Mouse (Mus musculus) heart, postnatal 36 days (tissue): ENCODE results near the gene Rhot2. TPM values are rescaled to one million over a fixed set of nuclear protein-coding genes. Genes with fewer than 3 reads are reported as not detected.
"Not testable (repeated sequence)": the region's sequence is repeated elsewhere in the genome, so short reads cannot be mapped to it uniquely, and the experiment has no call there.

Experiments
- DNase-seq, 2 experiments: peaks; one replicate each; pipeline ENCODE4 v3.0.0; 2021 to 2022
- intact Hi-C: fragments of 180-260 bp; cut with DNase I; formaldehyde crosslinking; loops from one replicate; pipeline ENCODE4 v1.15.1; 2025
- microRNA-seq, 2 experiments: library from miRNA; unstranded; fragments of <30 nt; microRNA quantifications; one replicate each; pipeline ENCODE4 v1.2.0; 2021; ENCODE audit warnings: borderline number of aligned reads in 2 of 2
- total RNA-seq, 2 experiments: library from RNA; stranded (reverse); gene quantifications; 2 replicates each; pipeline ENCODE4 v1.2.3; 2021

Rhot2 gene
- total RNA-seq, 2 experiments from 2014 or later: 110 to 115 TPM

GRCm38 (mm10) chr17:25808028-25808427 lies 36.6 kb downstream of the Rhot2 start:
- DNase-seq: no peak
- intact Hi-C loops: no loop called here

DNA sequence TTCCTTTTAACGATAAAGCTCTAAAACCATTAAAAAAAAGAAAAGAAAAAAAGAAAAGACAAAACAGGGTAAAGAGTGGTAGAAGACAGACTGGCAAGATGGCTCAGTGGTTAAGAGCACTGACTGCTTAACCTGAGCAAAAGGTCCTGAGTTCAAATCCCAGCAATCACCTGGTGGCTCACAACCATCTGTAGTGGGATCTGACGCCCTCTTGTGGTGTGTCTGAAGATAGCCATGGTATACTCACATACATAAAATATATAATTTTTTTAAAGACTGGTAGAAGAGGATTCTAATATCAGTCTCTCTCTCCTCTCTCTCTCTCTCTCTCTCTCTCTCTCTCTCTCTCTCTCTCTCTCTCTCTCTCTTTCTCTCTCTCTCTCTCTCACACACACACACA lies 37.2 kb downstream of the Rhot2 start:
- intact Hi-C loops, DNase-seq: not testable (repeated sequence)

DNA sequence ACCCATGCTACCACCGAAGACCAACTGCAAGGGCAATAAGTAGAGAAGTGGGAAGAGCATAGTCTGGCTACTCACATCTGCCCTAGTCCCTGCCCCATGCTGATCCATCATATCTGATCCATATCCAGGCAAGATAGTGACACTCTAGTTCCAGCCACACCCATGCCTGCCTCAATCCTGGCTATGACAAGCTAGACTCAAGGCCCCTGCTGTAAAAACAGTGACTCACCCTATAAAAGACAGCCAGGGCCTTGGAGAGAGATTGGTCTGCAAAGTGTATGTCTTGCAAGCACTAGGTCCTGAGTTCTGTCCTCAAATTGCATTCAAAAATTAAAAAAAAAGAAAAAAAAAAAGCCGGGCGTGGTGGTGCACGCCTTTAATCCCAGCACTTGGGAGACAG lies 38.1 kb downstream of the Rhot2 start:
- DNase-seq: no peak
- intact Hi-C loops: no loop called here

DNA sequence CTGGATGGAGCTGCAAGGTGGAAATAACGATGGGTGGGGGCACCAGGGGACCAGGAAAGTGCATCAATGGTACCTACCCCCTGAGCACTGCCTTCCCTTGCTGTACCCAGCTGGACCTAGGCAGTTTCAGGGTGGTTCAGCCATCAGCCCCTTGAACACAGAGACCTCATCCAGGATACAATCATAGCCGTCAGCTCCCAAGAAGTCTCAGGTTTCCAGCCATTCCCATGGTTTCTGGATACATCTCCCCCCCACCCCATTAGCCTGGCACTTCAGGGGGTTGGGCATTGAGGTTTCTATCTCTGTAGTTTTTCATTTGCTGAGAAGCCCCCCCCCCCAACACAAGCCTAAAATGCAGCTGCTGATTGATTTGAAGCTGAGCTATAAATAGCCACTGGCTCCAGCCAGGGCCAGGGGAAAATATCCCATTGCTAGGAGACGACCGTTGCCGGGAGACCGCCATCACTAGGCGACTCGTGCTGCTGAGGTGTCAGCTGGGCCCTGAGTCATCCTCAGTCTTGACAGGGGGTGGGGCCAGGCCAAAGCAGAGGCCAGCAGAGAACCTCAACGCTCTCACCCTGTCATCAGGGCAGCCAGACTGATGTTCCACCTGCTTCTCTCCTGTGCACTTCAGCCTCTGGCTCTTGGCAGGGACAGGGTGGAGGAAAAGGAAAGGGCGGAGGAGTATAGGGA lies 41.7 kb downstream of the Rhot2 start:
- intact Hi-C loops: loop anchor here (5.0 kb wide), 1 partner anchor 326 kb away; no protein-coding TSS in a partner anchor
- DNase-seq: peak; percentile 39 to 50

GRCm38 (mm10) chr17:25801029-25801428 lies 43.6 kb downstream of the Rhot2 start:
- peak; percentile 68 to 69 for DNase-seq
- intact Hi-C loops: loop anchor here (1.0 to 5.0 kb wide), 3 partner anchors 28 to 324 kb away; partner anchors contain the start of gene Narfl

DNA sequence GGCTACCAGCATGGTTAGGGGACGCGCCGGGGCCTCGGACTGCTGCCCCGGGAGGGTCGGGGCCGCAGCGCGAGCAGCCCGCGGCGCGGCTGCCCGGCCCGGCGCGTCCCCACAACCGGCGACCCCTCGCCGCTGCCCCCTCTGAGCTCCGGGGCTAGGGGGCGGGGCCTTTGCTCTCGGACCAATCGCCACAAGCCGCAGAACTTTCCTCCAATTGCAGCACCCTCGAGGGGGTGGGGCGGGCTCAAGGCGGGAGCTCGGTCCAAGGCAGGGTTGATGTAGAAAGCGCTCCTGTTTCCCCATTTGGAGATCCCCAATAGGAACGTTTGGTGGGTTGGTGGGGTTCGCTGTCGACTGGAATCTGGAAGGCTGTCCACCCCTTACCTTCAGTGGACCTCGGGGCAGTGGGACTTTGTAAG lies 47.7 kb downstream of the Rhot2 start, which contains the start of gene Metrn:
Gene Metrn (minus strand): TSS at position 186 of the 419 bp plus-strand sequence.
- intact Hi-C loops: loop anchor here (1.0 kb wide), 1 partner anchor 24 kb away; the partner anchor contains the start of gene Narfl
- peak; percentile 85 for DNase-seq

- intact Hi-C loops: loop anchor here (1.0 kb wide), 1 partner anchor 23 kb away; the partner anchor contains the start of gene Narfl
- DNase-seq: peak; percentile 46 to 53
These were observed 48.4 kb downstream of the Rhot2 start for GRCm38 (mm10) chr17:25796211-25796771.

- no peak for DNase-seq
- intact Hi-C loops: loop anchor here (1.0 kb wide), 1 partner anchor 22 kb away; the partner anchor contains the start of gene Narfl
These were observed 49.0 kb downstream of the Rhot2 start, which contains the start of gene AC134908.4 for GRCm38 (mm10) chr17:25795609-25796092. TSS of gene AC134908.4 (minus strand) at chr17:25795659.

DNA sequence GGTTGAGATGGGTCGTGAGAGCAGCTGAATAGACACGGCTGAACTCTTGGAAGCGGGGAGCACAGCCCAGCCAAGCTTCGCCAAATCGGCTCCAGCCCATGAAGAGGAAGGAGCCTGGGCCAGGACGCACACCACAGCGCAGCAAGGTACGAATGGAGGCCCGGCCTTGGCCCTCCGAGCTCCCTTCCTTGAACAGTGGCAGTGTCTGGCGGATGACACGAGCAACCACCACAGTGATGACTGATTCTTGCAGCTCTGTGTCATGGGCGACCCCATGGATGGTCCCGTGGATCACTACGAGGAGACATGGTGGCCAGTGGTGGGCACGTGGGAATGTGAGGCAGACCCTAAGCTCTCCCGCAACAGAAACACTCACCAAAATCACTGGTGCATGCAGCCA lies 49.7 kb downstream of the Rhot2 start:
- intact Hi-C loops: no loop called here
- DNase-seq: no peak

DNA sequence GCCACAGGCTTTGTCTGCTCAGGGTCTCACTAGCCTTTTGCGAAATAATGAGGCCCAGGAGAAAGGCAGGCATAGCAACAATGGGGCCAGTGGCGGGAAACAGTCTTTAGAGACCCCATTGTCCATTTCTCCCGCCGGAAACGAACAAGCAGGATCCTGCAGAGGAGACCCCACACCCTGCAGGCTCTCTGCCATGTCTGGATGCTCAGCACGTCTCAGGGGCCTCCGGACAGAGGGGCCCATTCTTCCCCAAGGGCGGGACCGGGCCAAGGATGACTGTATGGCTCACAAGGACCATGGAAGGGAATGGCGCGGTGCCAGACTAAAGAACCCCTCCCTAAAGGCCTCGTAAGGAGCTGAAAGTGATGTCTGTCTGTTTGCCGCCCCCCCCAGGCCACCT lies 50.5 kb downstream of the Rhot2 start:
- intact Hi-C loops: no loop called here
- no peak for DNase-seq

- intact Hi-C loops: loop anchor here (2.0 kb wide), 1 partner anchor 18 kb away; no protein-coding TSS in a partner anchor
- peak; percentile 79 to 81 for DNase-seq
These were observed 52.0 kb downstream of the Rhot2 start, which contains the start of gene Fam173a for GRCm38 (mm10) chr17:25792615-25793014. TSS of gene Fam173a (minus strand) at chr17:25792901.

GRCm38 (mm10) chr17:25791843-25792527 lies 52.7 kb downstream of the Rhot2 start:
- DNase-seq: peak; percentile 86 to 90
- intact Hi-C loops: loop anchor here (2.0 kb wide), 1 partner anchor 17 kb away; no protein-coding TSS in a partner anchor

- DNase-seq: no peak
These were observed 53.3 kb downstream of the Rhot2 start for GRCm38 (mm10) chr17:25791320-25791842.

More at GRCm38 (mm10) chr17:25791320-25791842, 53.3 kb downstream of the Rhot2 start:
- intact Hi-C loops: no loop called here

Small RNA genes lying within 50 kb of the gene (microRNA-seq; reads per million reads assigned to microRNA genes)
- gene Mir3082: 0 to 0.67 reads per million in 2 experiments

Other genes starting within 250 kb of the Rhot2 start
- under 1 TPM; 0.98 to 1.00 TPM for gene Gng13, start 127.7 kb downstream of the Rhot2 start, total RNA-seq
- 1 to 10 TPM; 1.0 to 2.1 TPM for gene Chtf18, start 117.4 kb downstream of the Rhot2 start, total RNA-seq
- 1 to 10 TPM; 3.7 to 5.1 TPM for gene Rpusd1, start 117.2 kb downstream of the Rhot2 start, total RNA-seq
- gene Mslnl, start 108.8 kb downstream of the Rhot2 start, total RNA-seq: not detected
- 10 to 100 TPM; 16.1 to 22.2 TPM for gene Msln, start 90.5 kb downstream of the Rhot2 start, total RNA-seq
- gene Narfl, start 71.1 kb downstream of the Rhot2 start, total RNA-seq: 10 to 100 TPM; 40.9 to 44.8 TPM
- gene Haghl, start 59.2 kb downstream of the Rhot2 start, total RNA-seq: 10 to 100 TPM; 10.7 to 11.4 TPM
- gene Ccdc78, start 58.3 kb downstream of the Rhot2 start, total RNA-seq: not detected
- 10 to 100 TPM; 39.2 to 39.7 TPM for gene Fam173a, start 52.0 kb downstream of the Rhot2 start, total RNA-seq
- gene AC134908.4, start 49.2 kb downstream of the Rhot2 start, total RNA-seq: under 1 TPM in 1 of 2 experiments, not detected in 1; 0.46 TPM
- gene Metrn, start 47.7 kb downstream of the Rhot2 start, total RNA-seq: 10 to 100 TPM; 64.3 to 72.0 TPM
- 1 to 10 TPM; 1.2 to 1.5 TPM for gene Fbxl16, start 35.8 kb downstream of the Rhot2 start, total RNA-seq
- gene Wdr24, start 21.2 kb downstream of the Rhot2 start, total RNA-seq: 10 to 100 TPM; 10.5 to 11.4 TPM
- gene Jmjd8, start 16.0 kb downstream of the Rhot2 start, total RNA-seq: 10 to 100 TPM; 30.8 to 35.3 TPM
- 100 to 1,000 TPM; 111 to 116 TPM for gene Stub1, start 11.4 kb downstream of the Rhot2 start, total RNA-seq
- gene Rhbdl1, start 7.6 kb downstream of the Rhot2 start, total RNA-seq: 1 to 10 TPM; 1.4 to 1.9 TPM
- 1 to 10 TPM; 2.2 to 3.3 TPM for gene Gm20683, start 3.1 kb downstream of the Rhot2 start, total RNA-seq
- gene Wdr90, start 16.6 kb upstream of the Rhot2 start, total RNA-seq: 1 to 10 TPM; 1.7 to 2.0 TPM
- 100 to 1,000 TPM; 272 to 286 TPM for gene Mcrip2, start 23.9 kb upstream of the Rhot2 start, total RNA-seq
- gene Mettl26, start 30.2 kb upstream of the Rhot2 start, total RNA-seq: 10 to 100 TPM; 16.1 to 18.1 TPM
- gene Wfikkn1, start 36.0 kb upstream of the Rhot2 start, total RNA-seq: under 1 TPM; 0.41 to 0.64 TPM
- gene Rab40c, start 74.9 kb upstream of the Rhot2 start, total RNA-seq: 10 to 100 TPM; 18.4 to 21.2 TPM
- gene Pigq, start 100.1 kb upstream of the Rhot2 start, total RNA-seq: 10 to 100 TPM; 45.6 to 48.2 TPM
- gene Nhlrc4, start 100.1 kb upstream of the Rhot2 start, total RNA-seq: under 1 TPM in 1 of 2 experiments, not detected in 1; 0.19 TPM
- under 1 TPM; 0.19 to 0.33 TPM for gene A930017K11Rik, start 107.7 kb upstream of the Rhot2 start, total RNA-seq
- 1 to 10 TPM; 7.2 TPM for gene Capn15, start 140.9 kb upstream of the Rhot2 start, total RNA-seq
- 10 to 100 TPM; 29.2 to 29.7 TPM for gene Rab11fip3, start 224.7 kb upstream of the Rhot2 start, total RNA-seq
- 10 to 100 TPM; 10.2 to 11.2 TPM for gene Decr2, start 245.5 kb upstream of the Rhot2 start, total RNA-seq